Comparison of ENCODE assay signal across 19 mouse cellular contexts in the genomic region with DNA sequence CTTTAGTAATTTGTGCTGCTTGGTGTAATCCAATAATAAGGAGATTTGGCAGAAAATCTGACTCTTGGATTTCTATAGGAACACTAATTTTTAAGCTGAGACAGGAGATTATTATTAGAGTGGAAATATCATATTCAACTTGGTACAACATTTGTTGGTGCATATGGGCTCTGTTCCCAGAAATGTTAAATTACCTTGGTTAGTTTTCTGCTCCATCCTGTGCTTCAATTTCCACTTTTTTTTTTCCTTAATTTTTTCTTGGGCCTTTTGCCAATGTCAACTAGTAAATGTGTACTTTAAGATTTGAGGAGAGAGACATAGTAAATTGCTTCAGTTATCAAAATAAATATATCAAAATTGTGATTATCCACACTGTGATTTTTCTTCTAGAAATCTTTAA.
"Had no signal": no experiment of that assay in that cellular context is flagged by ENCODE, and none has a peak within 500 bp of the region (broad histone marks: within the 10 kb centered on the region; RNA-seq: fewer than 3 reads in every experiment).

No protein-coding gene starts in this region.

- H3K9ac ChIP-seq: limb, embryonic 12.5 days; liver, embryonic 13.5 days; midbrain, embryonic 13.5 days had no signal

- H3K9me3 ChIP-seq: limb, embryonic 12.5 days; liver, embryonic 13.5 days; megakaryocyte, embryonic 14.5 days; midbrain, embryonic 10.5 days; midbrain, embryonic 13.5 days had no signal

- H3K4me3 ChIP-seq: left cerebral cortex, adult 2 months; limb, embryonic 12.5 days; liver, embryonic 13.5 days; megakaryocyte, embryonic 14.5 days; midbrain, embryonic 10.5 days; midbrain, embryonic 13.5 days; myocyte had no signal

- H3K4me1 ChIP-seq: limb, embryonic 12.5 days; liver, embryonic 13.5 days; megakaryocyte, embryonic 14.5 days had no signal

- H3K27ac ChIP-seq: left cerebral cortex, adult 2 months; limb, embryonic 12.5 days; liver, embryonic 13.5 days; midbrain, embryonic 10.5 days; midbrain, embryonic 13.5 days; stomach, postnatal 0 days had no signal

- H3K36me3 ChIP-seq: limb, embryonic 12.5 days; liver, embryonic 13.5 days; midbrain, embryonic 13.5 days had no signal

- H3K27me3 ChIP-seq: limb, embryonic 12.5 days; liver, embryonic 13.5 days; megakaryocyte, embryonic 14.5 days; midbrain, embryonic 13.5 days had no signal

- ATAC-seq: lung, postnatal 0 days; midbrain, embryonic 13.5 days; midbrain, embryonic 16.5 days had no signal

- DNase-seq: kidney, adult 2 months; kidney, postnatal 10 days; kidney, postnatal 36 days; layer of hippocampus, postnatal 36 days; liver, embryonic 13.5 days; lung, adult 2 months; right cerebral cortex, postnatal 14 days; right cerebral cortex, postnatal 4 days; thymus, adult 2 months; thymus, postnatal 14 days had no signal

- H3K4me2 ChIP-seq: limb, embryonic 12.5 days; liver, embryonic 13.5 days; midbrain, embryonic 13.5 days had no signal
